Mouse (Mus musculus): ENCODE data around the gene Btbd9. TPM values are rescaled to one million over a fixed set of nuclear protein-coding genes. Genes with fewer than 3 reads are reported as not detected.

Btbd9 gene
- total and polyA plus RNA-seq, 3 experiments: 24.7 to 33.8 TPM; not detected in 1

DNA sequence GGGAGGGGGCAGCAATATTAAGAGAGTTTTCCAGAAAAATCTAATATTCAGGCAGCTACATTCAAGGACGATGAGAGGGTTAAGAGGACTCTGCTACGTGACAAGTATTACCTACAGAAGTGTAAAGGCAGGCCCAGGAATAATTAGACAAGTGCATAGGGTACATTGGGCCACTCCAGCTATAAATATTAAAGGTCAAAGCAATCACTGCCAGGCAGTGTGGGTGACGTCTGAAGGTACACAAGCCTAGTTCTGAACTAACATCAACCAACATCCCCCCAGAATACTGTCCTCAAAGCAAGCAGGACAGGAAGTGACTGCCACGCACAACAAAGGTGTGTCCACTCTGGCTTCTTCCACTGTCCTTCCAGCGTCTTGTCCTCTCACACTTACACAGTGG lies 77.5 kb downstream of the Btbd9 start:
- 0 out of 4 replicates have a peak, but pooled peaks cover 0 to 4% of the 10 kb centered on the region in 2 experiments for H3K4me1 ChIP-seq (ENCODE audit: control insufficient read depth in 1 of 2, insufficient read depth in 2 of 2, low read length in 2 of 2)
- H3K9me3 ChIP-seq (replicated peaks; ENCODE audit: insufficient read depth, low read length): no peaks in the 10 kb centered on the region
- H3K4me3 ChIP-seq (ENCODE audit: control insufficient read depth in 1 of 2, insufficient read depth in 1 of 2, low read depth in 2 of 2, low read length in 2 of 2): no peak overlapping the region
- TF ChIP-seq ZKSCAN1 (IDR thresholded peaks at IDR 0.05; ENCODE audit: low read depth, low read length): no peak
- TF ChIP-seq TBP (IDR thresholded peaks at IDR 0.05; ENCODE audit: low read depth, low read length): no peak
- no peak for TF ChIP-seq RAD21 (IDR thresholded peaks at IDR 0.05; ENCODE audit: low read depth, low read length)
- H3K27me3 ChIP-seq (ENCODE audit: control insufficient read depth in 1 of 2, insufficient read depth in 2 of 2, low read length in 2 of 2): no peaks in the 10 kb centered on the region
- H3K36me3 ChIP-seq (ENCODE audit: control insufficient read depth in 1 of 2, insufficient read depth in 2 of 2, low read length in 2 of 2): peaks cover 2 to 5% of the 10 kb centered on the region in 2 experiments; a peak in 3 of 4 replicates
- no peaks in the 10 kb centered on the region for H3K79me2 ChIP-seq (ENCODE audit: control insufficient read depth, insufficient read depth, low read length, poor library complexity)
- no peak overlapping the region for H3K9ac ChIP-seq (ENCODE audit: control insufficient read depth, low read depth, low read length, poor library complexity, severe bottlenecking)
- no peak overlapping the region for H3K27ac ChIP-seq (ENCODE audit: control insufficient read depth, low read depth, low read length)
- DNase-seq (ENCODE audit: low read depth, low spot score): no peak

GRCm38 (mm10) chr17:30498376-30498719 lies 77.9 kb downstream of the Btbd9 start:
- Histone ChIP-seq H3K9ac (ENCODE audit: control insufficient read depth, low read depth, low read length, poor library complexity, severe bottlenecking) (no peak overlapping the region), H3K9me3 (replicated peaks; ENCODE audit: insufficient read depth, low read length) (no peaks in the 10 kb centered on the region), H3K4me3 (ENCODE audit: control insufficient read depth in 1 of 2, insufficient read depth in 1 of 2, low read depth in 2 of 2, low read length in 2 of 2) (no peak overlapping the region), H3K36me3 (ENCODE audit: control insufficient read depth in 1 of 2, insufficient read depth in 2 of 2, low read length in 2 of 2) (peaks cover 2 to 5% of the 10 kb centered on the region in 2 experiments; a peak in 3 of 4 replicates), H3K4me1 (ENCODE audit: control insufficient read depth in 1 of 2, insufficient read depth in 2 of 2, low read length in 2 of 2) (0 out of 4 replicates have a peak, but pooled peaks cover 0 to 4% of the 10 kb centered on the region in 2 experiments), H3K27ac (ENCODE audit: control insufficient read depth, low read depth, low read length) (no peak overlapping the region), H3K79me2 (ENCODE audit: control insufficient read depth, insufficient read depth, low read length, poor library complexity) (no peaks in the 10 kb centered on the region), H3K27me3 (ENCODE audit: control insufficient read depth in 1 of 2, insufficient read depth in 2 of 2, low read length in 2 of 2) (no peaks in the 10 kb centered on the region)
- TF ChIP-seq GATA1 (IDR thresholded peaks at IDR 0.05; ENCODE audit: low read depth, low read length): no peak
- no peak for TF ChIP-seq TBP (IDR thresholded peaks at IDR 0.05; ENCODE audit: low read depth, low read length)
- TF ChIP-seq TCF12 (IDR thresholded peaks at IDR 0.05; ENCODE audit: low read depth, low read length): no peak
- no peak for TF ChIP-seq CTCF (IDR thresholded peaks at IDR 0.05 in 2 of 3, conservative IDR thresholded peaks at IDR 0.05 in 1 of 3; ENCODE audit: control insufficient read depth in 1 of 3, insufficient read depth in 1 of 3, low read depth in 2 of 3, low read length in 3 of 3, poor library complexity in 1 of 3, severe bottlenecking in 1 of 3)
- no peak for TF ChIP-seq BHLHE40 (IDR thresholded peaks at IDR 0.05; ENCODE audit: borderline replicate concordance, low read depth, low read length)
- no peak for TF ChIP-seq CHD1 (IDR thresholded peaks at IDR 0.05; ENCODE audit: low read depth, low read length)
- TF ChIP-seq MEF2A (IDR thresholded peaks at IDR 0.05; ENCODE audit: extremely low read depth, insufficient replicate concordance, low read depth, low read length, poor library complexity, severe bottlenecking): no peak
- no peak for TF ChIP-seq POLR2A (IDR thresholded peaks at IDR 0.05; ENCODE audit: control insufficient read depth in 1 of 2, insufficient read depth in 1 of 2, low read depth in 1 of 2, low read length in 2 of 2, poor library complexity in 1 of 2)
- TF ChIP-seq MAX (IDR thresholded peaks at IDR 0.05; ENCODE audit: low read length): no peak
- no peak for TF ChIP-seq SIN3A (IDR thresholded peaks at IDR 0.05; ENCODE audit: low read length)
- TF ChIP-seq HCFC1 (IDR thresholded peaks at IDR 0.05; ENCODE audit: low read depth, low read length): no peak
- TF ChIP-seq MAZ (IDR thresholded peaks at IDR 0.05; ENCODE audit: low read depth, low read length): no peak
- no peak for TF ChIP-seq UBTF (IDR thresholded peaks at IDR 0.05; ENCODE audit: borderline replicate concordance, insufficient read depth, low read depth, low read length)
- DNase-seq (ENCODE audit: low read depth, low spot score): peak; percentile 41

All from MEL (cell line).